ENCODE assay signal across 9 mouse cellular contexts in genomic region chr9:63151072-63151870, GRCm38 (mm10). TPM values are rescaled to one million over a fixed set of nuclear protein-coding genes. Genes with fewer than 3 reads are reported as not detected.
A peak's percentile ranks its signal among the peaks of the same experiment; 100 is the strongest.
DNase-seq lines count a peak whose midpoint lies in the region; ATAC-seq lines count a peak whose summit lies in the region.
"Had no signal": no experiment of that assay in that cellular context is flagged by ENCODE, and none has a peak within 500 bp of the region (broad histone marks: within the 10 kb centered on the region; RNA-seq: fewer than 3 reads in every experiment).

No protein-coding gene starts in this region.

- H3K9me3 ChIP-seq in liver, embryonic 12.5 days (replicated peaks): no peaks in the 10 kb centered on the region
- no peaks in the 10 kb centered on the region for H3K9me3 ChIP-seq in neural tube, embryonic 11.5 days (ENCODE audit: control insufficient read depth, low read length)

- no peaks in the 10 kb centered on the region for H3K36me3 ChIP-seq in liver, embryonic 12.5 days
- H3K36me3 ChIP-seq in neural tube, embryonic 11.5 days (ENCODE audit: control insufficient read depth, insufficient read depth, low read length): no peaks in the 10 kb centered on the region
- H3K36me3 ChIP-seq: limb, embryonic 12.5 days had no signal

- 3% methylated on average over 20 of the region's 20 CpGs for WGBS in liver, embryonic 12.5 days (ENCODE audit: insufficient replicate concordance)
- WGBS in neural tube, embryonic 11.5 days: 2% methylated on average over 20 of the region's 20 CpGs

- no peak for ATAC-seq in liver, embryonic 12.5 days
- peak; percentile 55; the same call in 1 of the 2 replicates for ATAC-seq in neural tube, embryonic 11.5 days (ENCODE audit: insufficient read depth, low FRiP score, low TSS enrichment)
- ATAC-seq in activated CD4-positive, CD25-positive, alpha-beta regulatory T cell, adult 4 months: no peak

- H3K4me2 ChIP-seq in liver, embryonic 12.5 days: no peak overlapping the region
- H3K4me2 ChIP-seq in neural tube, embryonic 11.5 days (ENCODE audit: low read depth): no peak overlapping the region
- H3K4me2 ChIP-seq: limb, embryonic 12.5 days had no signal

- intact Hi-C loops in heart, postnatal 14 days (cut with DNase I): no loop called here

- peak; percentile 72 for DNase-seq in liver
- peak; percentile 86 for DNase-seq in embryo, embryonic 11 days
- DNase-seq in heart, postnatal 14 days: peak; percentile 78 to 88
- DNase-seq in kidney, postnatal 25 days: peak; percentile 78 to 82
- DNase-seq in neural tube, embryonic 11.5 days (ENCODE audit: low spot score): peak; percentile 80
- peak; percentile 77 for DNase-seq in yolk sac, embryonic 10.5 days (ENCODE audit: low spot score)

- H3K27me3 ChIP-seq in liver, embryonic 12.5 days (replicated peaks): peaks cover 93% of the 10 kb centered on the region
- H3K27me3 ChIP-seq in neural tube, embryonic 11.5 days (ENCODE audit: control insufficient read depth, insufficient read depth, low read length): peaks cover 70% of the 10 kb centered on the region

- peaks cover 18% of the 10 kb centered on the region for H3K4me1 ChIP-seq in liver, embryonic 12.5 days
- H3K4me1 ChIP-seq in neural tube, embryonic 11.5 days (ENCODE audit: control insufficient read depth, insufficient read depth, low read length): peaks cover 21% of the 10 kb centered on the region

- H3K4me3 ChIP-seq in liver, embryonic 12.5 days: no peak overlapping the region
- no peak overlapping the region for H3K4me3 ChIP-seq in neural tube, embryonic 11.5 days (ENCODE audit: low read depth, low read length)
- H3K4me3 ChIP-seq: limb, embryonic 12.5 days had no signal

- H3K9ac ChIP-seq in liver, embryonic 12.5 days: no peak overlapping the region
- H3K9ac ChIP-seq in neural tube, embryonic 11.5 days (ENCODE audit: low read length): no peak overlapping the region
- H3K9ac ChIP-seq: limb, embryonic 12.5 days had no signal

- H3K27ac ChIP-seq in liver, embryonic 12.5 days: no peak overlapping the region
- H3K27ac ChIP-seq in neural tube, embryonic 11.5 days (ENCODE audit: low read depth, low read length): no peak overlapping the region
- H3K27ac ChIP-seq: limb, embryonic 12.5 days had no signal

RNA-seq across cellular contexts. Expression of gene Skor1, which starts 2.5 kb away (rescaled TPM):
- not detected in 2 replicates for polyA plus RNA-seq in liver, embryonic 12.5 days (2016; fragmentation: Nextera tagmentation; extraction: Ambion mirVana)
- not detected for total RNA-seq in heart, postnatal 14 days (2021)
- 7.6 and 7.7 TPM in 2 replicates for polyA plus RNA-seq in neural tube, embryonic 11.5 days (2014; fragmentation: Nextera tagmentation; extraction: Ambion mirVana)
- not detected for polyA plus RNA-seq in activated CD4-positive, CD25-positive, alpha-beta regulatory T cell, adult 4 months (2017; shearing (Covaris generic))
